Mouse (Mus musculus) heart, postnatal 14 days (tissue): ENCODE data around the gene Exosc8. TPM values are rescaled to one million over a fixed set of nuclear protein-coding genes. Genes with fewer than 3 reads are reported as not detected.
"Not testable (repeated sequence)": the region's sequence is repeated elsewhere in the genome, so short reads cannot be mapped to it uniquely, and the experiment has no call there.

Experiments
- DNase-seq, 2 experiments: peaks; one replicate each; pipeline ENCODE4 v3.0.0; 2021 to 2022
- intact Hi-C: fragments of 180-260 bp; cut with DNase I; formaldehyde crosslinking; loops from one replicate; pipeline ENCODE4 v1.15.1; 2025
- long read RNA-seq, 2 experiments: library from polyadenylated mRNA; stranded (forward); transcript quantifications; one replicate each; pipeline ENCODE4 v2.0.0; 2021
- total RNA-seq, 2 experiments: library from RNA; stranded (reverse); gene quantifications; 2 replicates each; pipeline ENCODE4 v1.2.3; 2021

Exosc8 gene
- total RNA-seq, result 10 to 100 TPM; 17.3 to 22.3 TPM
- long read RNA-seq, experiment 1, transcript Exosc8-201 (11 exons, 1,300 nt), result major isoform, 16 of 20 reads
- long read RNA-seq, experiment 1, partial matches to known transcripts, result 1 of 20 reads
- long read RNA-seq, experiment 1, other reads (novel, unspliced or antisense), result 3 of 20 reads
- long read RNA-seq, experiment 2, transcript Exosc8-201 (11 exons, 1,300 nt), result major isoform, 7 of 9 reads
- long read RNA-seq, experiment 2, partial matches to known transcripts, result 2 of 9 reads
- long read RNA-seq, experiment 2, other reads (novel, unspliced or antisense), result 0 of 9 reads

GRCm38 (mm10) chr3:54735247-54736046 lies at the start of gene Exosc8, which contains the start of gene Alg5:
TSS of gene Exosc8 (minus strand) at chr3:54735393.
TSS of gene Alg5 (plus strand) at chr3:54735539.
- intact Hi-C loops, result loop anchor here (2.0 to 5.0 kb wide), 3 partner anchors 43 to 327 kb away; partner anchors contain the start of genes Rfxap and Supt20
- peak; percentile 95 to 96 for DNase-seq

- intact Hi-C loops, result no loop called here
- no peak for DNase-seq
Measured at GRCm38 (mm10) chr3:54775989-54776631, 40.9 kb upstream of the Exosc8 start.

- no peak for DNase-seq
- intact Hi-C loops, result no loop called here
Measured at GRCm38 (mm10) chr3:54773613-54774012, 38.4 kb upstream of the Exosc8 start.

- intact Hi-C loops, result no loop called here
Measured at GRCm38 (mm10) chr3:54769349-54770275, 34.4 kb upstream of the Exosc8 start.

GRCm38 (mm10) chr3:54768592-54768991 lies 33.4 kb upstream of the Exosc8 start:
- intact Hi-C loops, result no loop called here
- no peak for DNase-seq

More at GRCm38 (mm10) chr3:54769349-54770275, 34.4 kb upstream of the Exosc8 start:
- DNase-seq, result no peak

- intact Hi-C loops, result no loop called here
Measured at GRCm38 (mm10) chr3:54766811-54767210, 31.6 kb upstream of the Exosc8 start.

GRCm38 (mm10) chr3:54766034-54766433 lies 30.8 kb upstream of the Exosc8 start:
- intact Hi-C loops, result no loop called here

More at GRCm38 (mm10) chr3:54766811-54767210, 31.6 kb upstream of the Exosc8 start:
- no peak for DNase-seq

GRCm38 (mm10) chr3:54765521-54765920 lies 30.3 kb upstream of the Exosc8 start:
- DNase-seq, result peak in 1 of 2 experiments; percentile 14
- intact Hi-C loops, result not testable (repeated sequence)

More at GRCm38 (mm10) chr3:54766034-54766433, 30.8 kb upstream of the Exosc8 start:
- no peak for DNase-seq

- intact Hi-C loops, result no loop called here
- peak; percentile 17 to 44 for DNase-seq
Measured at GRCm38 (mm10) chr3:54764418-54764817, 29.2 kb upstream of the Exosc8 start.

GRCm38 (mm10) chr3:54761258-54761657 lies 26.1 kb upstream of the Exosc8 start:
- DNase-seq, result no peak
- intact Hi-C loops, result no loop called here

GRCm38 (mm10) chr3:54760321-54761115 lies 25.3 kb upstream of the Exosc8 start:
- no peak for DNase-seq
- intact Hi-C loops, result no loop called here

- DNase-seq, result no peak
- intact Hi-C loops, result no loop called here
Measured at GRCm38 (mm10) chr3:54759211-54759610, 24.0 kb upstream of the Exosc8 start.

- intact Hi-C loops, result no loop called here
- no peak for DNase-seq
Measured at GRCm38 (mm10) chr3:54757446-54757845, 22.3 kb upstream of the Exosc8 start.

- peak; percentile 10 to 26 for DNase-seq
- intact Hi-C loops, result no loop called here
Measured at GRCm38 (mm10) chr3:54756058-54756457, 20.9 kb upstream of the Exosc8 start.

- intact Hi-C loops, result no loop called here
- DNase-seq, result peak; percentile 75 to 77
Measured at GRCm38 (mm10) chr3:54755145-54756041, 20.2 kb upstream of the Exosc8 start, which contains the start of gene Smad9. TSS of gene Smad9 (plus strand) at chr3:54755582.

- intact Hi-C loops, result no loop called here
- no peak for DNase-seq
Measured at GRCm38 (mm10) chr3:54753411-54753810, 18.2 kb upstream of the Exosc8 start.

- intact Hi-C loops, result no loop called here
- DNase-seq, result peak in 1 of 2 experiments; percentile 23
Measured at GRCm38 (mm10) chr3:54745799-54746198, 10.6 kb upstream of the Exosc8 start.

- intact Hi-C loops, result no loop called here
- no peak for DNase-seq
Measured at GRCm38 (mm10) chr3:54741965-54742364, 6.8 kb upstream of the Exosc8 start.
